Mouse (Mus musculus): ENCODE measurements around the gene Gpx4.
"Not testable (repeated sequence)": the region's sequence is repeated elsewhere in the genome, so short reads cannot be mapped to it uniquely, and the experiment has no call there.

Gpx4 gene

GRCm38 (mm10) chr10:80023758-80024157 lies 23.2 kb upstream of the Gpx4 start:
- in situ Hi-C loops (cut with MboI, MseI) = no loop called here

- in situ Hi-C loops (cut with MboI, MseI) = no loop called here
Measured at GRCm38 (mm10) chr10:80024229-80025043, 22.5 kb upstream of the Gpx4 start.

- in situ Hi-C loops (cut with MboI, MseI) = no loop called here
Measured at GRCm38 (mm10) chr10:80025044-80025347, 22.0 kb upstream of the Gpx4 start.

- in situ Hi-C loops (cut with MboI, MseI) = no loop called here
Measured at GRCm38 (mm10) chr10:80025463-80025862, 21.5 kb upstream of the Gpx4 start.

GRCm38 (mm10) chr10:80025889-80026288 lies 21.1 kb upstream of the Gpx4 start:
- in situ Hi-C loops (cut with MboI, MseI) = no loop called here

GRCm38 (mm10) chr10:80027681-80028520 lies 19.1 kb upstream of the Gpx4 start:
- in situ Hi-C loops (cut with MboI, MseI) = no loop called here

GRCm38 (mm10) chr10:80028521-80028846 lies 18.5 kb upstream of the Gpx4 start:
- in situ Hi-C loops (cut with MboI, MseI) = no loop called here

GRCm38 (mm10) chr10:80030191-80030590 lies 16.8 kb upstream of the Gpx4 start:
- in situ Hi-C loops (cut with MboI, MseI) = no loop called here

- in situ Hi-C loops (cut with MboI, MseI) = no loop called here
Measured at GRCm38 (mm10) chr10:80030736-80031135, 16.2 kb upstream of the Gpx4 start.

GRCm38 (mm10) chr10:80032799-80033480 lies 14.0 kb upstream of the Gpx4 start:
- in situ Hi-C loops (cut with MboI, MseI) = no loop called here

- in situ Hi-C loops (cut with MboI, MseI) = no loop called here
Measured at GRCm38 (mm10) chr10:80033511-80034391, 13.2 kb upstream of the Gpx4 start.

- in situ Hi-C loops (cut with MboI, MseI) = no loop called here
Measured at GRCm38 (mm10) chr10:80035148-80035547, 11.8 kb upstream of the Gpx4 start.

GRCm38 (mm10) chr10:80035686-80036085 lies 11.3 kb upstream of the Gpx4 start:
- in situ Hi-C loops (cut with MboI, MseI) = no loop called here

- in situ Hi-C loops (cut with MboI, MseI) = no loop called here
Measured at GRCm38 (mm10) chr10:80036832-80037231, 10.1 kb upstream of the Gpx4 start.

GRCm38 (mm10) chr10:80039559-80039979 lies 7.4 kb upstream of the Gpx4 start, which contains the start of gene Polr2e:
Gene Polr2e, minus strand, starts transcription at chr10:80039795.
- in situ Hi-C loops (cut with MboI, MseI) = no loop called here

- in situ Hi-C loops (cut with MboI, MseI) = not testable (repeated sequence)
Measured at GRCm38 (mm10) chr10:80041409-80042060, 5.4 kb upstream of the Gpx4 start.

- in situ Hi-C loops (cut with MboI, MseI) = no loop called here
Measured at GRCm38 (mm10) chr10:80044087-80044486, 2.9 kb upstream of the Gpx4 start.

GRCm38 (mm10) chr10:80045364-80045763 lies 1.6 kb upstream of the Gpx4 start:
- in situ Hi-C loops (cut with MboI, MseI) = not testable (repeated sequence)

GRCm38 (mm10) chr10:80045766-80046165 lies 1.2 kb upstream of the Gpx4 start:
- in situ Hi-C loops (cut with MboI, MseI) = no loop called here

- in situ Hi-C loops (cut with MboI, MseI) = no loop called here
Measured at GRCm38 (mm10) chr10:80048396-80048795, 1.4 kb downstream of the Gpx4 start.

GRCm38 (mm10) chr10:80048834-80049233 lies 1.9 kb downstream of the Gpx4 start:
- in situ Hi-C loops (cut with MboI, MseI) = no loop called here

Data from regulatory T cell (primary cell).